Mouse (Mus musculus): ENCODE measurements around the gene Znrf3.

Znrf3 gene

DNA sequence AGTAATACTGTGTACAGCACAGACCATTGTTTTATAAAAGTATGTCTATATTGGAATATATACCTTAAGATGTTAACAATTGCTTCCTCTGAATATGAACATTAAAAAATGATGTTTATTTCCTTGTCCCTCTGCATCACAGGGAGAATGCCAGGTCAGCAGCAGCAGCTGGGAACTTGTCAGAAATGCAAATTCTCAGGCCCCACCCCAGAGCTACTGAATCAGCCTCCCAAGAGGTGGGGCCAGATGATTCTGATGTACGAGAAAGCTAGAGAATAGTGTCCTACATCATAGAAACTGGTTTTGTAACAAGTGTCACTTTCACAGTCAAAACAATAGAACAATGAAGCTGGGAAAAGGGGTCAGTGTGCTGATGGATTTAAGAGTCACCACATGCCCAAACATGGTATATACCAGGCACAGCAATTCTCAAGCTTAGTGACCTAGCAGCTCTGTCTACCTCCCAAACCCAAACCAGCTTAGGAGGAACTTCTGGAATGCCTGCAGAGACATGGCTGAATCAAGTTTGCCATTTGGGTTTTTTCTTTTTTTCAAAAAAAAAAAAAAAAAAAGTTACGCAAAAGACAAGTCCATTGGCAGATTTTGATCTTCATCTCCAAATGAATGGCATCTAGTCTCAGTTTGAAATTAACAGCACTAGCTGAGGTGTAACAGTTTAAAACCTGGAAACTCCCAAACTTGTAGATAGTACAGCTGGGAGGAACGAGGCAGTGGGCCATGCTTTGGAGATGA, 46.2 kb downstream of the Znrf3 start:
- DNase-seq (ENCODE audit: low spot score): no peak

GRCm38 (mm10) chr11:5390969-5391831, 53.4 kb downstream of the Znrf3 start:
- DNase-seq (ENCODE audit: low spot score): no peak

GRCm38 (mm10) chr11:5382652-5383051, 62.0 kb downstream of the Znrf3 start:
- no peak for DNase-seq (ENCODE audit: low spot score)

- no peak for DNase-seq (ENCODE audit: low spot score)
Measured at GRCm38 (mm10) chr11:5381226-5381625, 63.4 kb downstream of the Znrf3 start.

- no peak for DNase-seq (ENCODE audit: low spot score)
Measured at GRCm38 (mm10) chr11:5380275-5380674, 64.4 kb downstream of the Znrf3 start.

GRCm38 (mm10) chr11:5369176-5369575, 75.5 kb downstream of the Znrf3 start:
- DNase-seq (ENCODE audit: low spot score): no peak

DNA sequence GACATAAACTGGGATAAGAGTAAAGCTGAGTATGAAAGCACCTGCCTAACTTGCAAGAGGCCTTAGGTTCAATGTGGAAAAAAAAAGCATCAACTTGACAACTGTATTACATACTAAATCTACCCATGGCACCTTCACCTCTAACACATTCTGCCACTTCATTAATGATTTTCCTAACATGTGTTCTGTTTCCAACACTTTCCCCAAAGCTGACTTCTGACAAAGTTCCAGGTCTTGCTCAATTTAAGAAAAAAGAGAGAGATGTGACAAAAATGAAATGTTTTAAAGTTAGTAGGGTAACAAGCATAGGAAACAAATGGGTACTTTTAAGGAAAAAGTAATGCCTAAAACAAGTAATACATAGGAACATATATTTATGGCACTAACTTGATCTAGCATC, 76.2 kb downstream of the Znrf3 start:
- no peak for DNase-seq (ENCODE audit: low spot score)

GRCm38 (mm10) chr11:5355266-5355764, 89.3 kb downstream of the Znrf3 start:
- DNase-seq (ENCODE audit: low spot score): no peak

DNA sequence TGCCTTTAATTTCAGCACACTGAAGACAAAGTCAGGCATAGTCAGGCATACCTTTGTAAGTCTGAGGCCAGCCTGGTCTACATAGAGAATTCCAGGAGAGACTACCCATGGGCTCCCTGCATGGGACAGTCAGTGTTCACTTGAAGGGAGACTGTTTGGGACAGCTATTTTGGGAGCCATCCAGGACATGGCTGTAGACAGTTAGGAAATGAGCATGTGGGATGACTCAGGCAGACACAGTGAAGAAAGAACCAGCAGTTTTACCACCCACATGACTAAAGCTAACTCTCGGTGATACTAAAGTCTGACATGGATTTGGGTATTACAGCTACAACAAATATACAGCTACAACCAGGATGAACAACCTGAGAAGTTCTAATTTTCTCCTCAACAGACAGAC, 89.9 kb downstream of the Znrf3 start:
- DNase-seq (ENCODE audit: low spot score): no peak

- no peak for DNase-seq (ENCODE audit: low spot score)
Measured at GRCm38 (mm10) chr11:5353032-5353431, 91.6 kb downstream of the Znrf3 start.

- no peak for DNase-seq (ENCODE audit: low spot score)
Measured at GRCm38 (mm10) chr11:5349483-5349882, 95.2 kb downstream of the Znrf3 start.

GRCm38 (mm10) chr11:5346845-5347640, 97.6 kb downstream of the Znrf3 start:
- no peak for DNase-seq (ENCODE audit: low spot score)

DNA sequence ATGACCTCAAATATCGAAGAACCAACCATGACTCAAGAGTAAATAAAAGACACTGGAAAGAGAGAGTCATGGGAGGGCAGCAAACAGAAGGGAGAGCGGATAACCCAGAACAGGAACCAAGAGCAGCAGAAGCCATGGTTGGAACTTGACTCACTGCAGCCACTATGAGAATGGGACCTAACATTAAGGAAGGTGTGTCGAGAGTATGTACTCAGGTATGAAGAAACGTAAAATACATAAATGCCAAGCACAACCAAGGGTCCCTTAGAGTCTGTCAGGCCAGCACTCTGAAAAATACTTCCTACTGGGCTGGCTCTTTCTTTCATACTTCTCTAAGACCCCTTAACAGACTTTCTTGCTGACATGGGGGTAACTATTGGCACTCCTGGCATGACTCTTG, 100.9 kb downstream of the Znrf3 start:
- DNase-seq (ENCODE audit: low spot score): no peak

- DNase-seq (ENCODE audit: low spot score): no peak
Measured at GRCm38 (mm10) chr11:5339732-5340131, 104.9 kb downstream of the Znrf3 start.

DNA sequence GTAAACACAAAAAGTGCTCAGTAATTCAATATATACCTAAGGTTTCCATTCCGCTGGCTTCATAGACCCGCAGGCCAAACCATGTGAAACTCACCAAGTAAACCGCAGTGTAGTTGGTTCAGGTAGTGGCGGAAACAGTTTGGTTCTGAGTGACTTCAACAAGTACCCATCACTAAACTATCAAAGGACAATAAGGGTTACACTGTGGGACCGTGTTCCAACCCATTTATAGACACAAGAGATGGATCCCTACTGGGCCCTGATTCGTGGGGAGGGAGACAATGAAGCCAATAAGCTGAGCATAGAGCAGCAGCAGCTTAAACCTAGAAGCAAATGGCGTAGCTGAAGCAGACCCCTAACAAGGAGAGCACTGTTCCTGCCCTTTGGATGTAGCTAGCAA, 107.8 kb downstream of the Znrf3 start:
- no peak for DNase-seq (ENCODE audit: low spot score)

GRCm38 (mm10) chr11:5336269-5336668, 108.4 kb downstream of the Znrf3 start:
- no peak for DNase-seq (ENCODE audit: low spot score)

- DNase-seq (ENCODE audit: low spot score): no peak
Measured at GRCm38 (mm10) chr11:5330851-5331250, 113.8 kb downstream of the Znrf3 start.

- no peak for DNase-seq (ENCODE audit: low spot score)
Measured at GRCm38 (mm10) chr11:5327693-5328092, 117.0 kb downstream of the Znrf3 start.

DNA sequence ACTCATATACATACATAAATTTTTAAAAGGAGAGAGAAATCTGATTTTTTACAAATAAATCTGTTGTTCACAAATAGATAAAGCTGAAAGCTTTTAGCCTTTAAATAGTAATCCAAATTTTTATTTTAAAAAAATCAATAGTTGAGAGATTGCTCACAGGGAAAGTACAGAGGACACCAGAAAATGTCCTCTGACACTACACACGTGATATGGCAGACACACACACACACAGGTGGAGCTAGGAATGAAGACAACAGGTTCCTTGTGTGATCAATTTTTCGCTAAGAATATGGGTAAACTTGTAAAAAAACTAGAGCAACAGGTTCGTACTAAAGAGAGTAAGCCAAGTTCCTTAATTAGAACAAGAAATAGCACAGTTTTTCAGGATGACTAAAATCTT, 118.4 kb downstream of the Znrf3 start:
- no peak for DNase-seq (ENCODE audit: low spot score)

DNA sequence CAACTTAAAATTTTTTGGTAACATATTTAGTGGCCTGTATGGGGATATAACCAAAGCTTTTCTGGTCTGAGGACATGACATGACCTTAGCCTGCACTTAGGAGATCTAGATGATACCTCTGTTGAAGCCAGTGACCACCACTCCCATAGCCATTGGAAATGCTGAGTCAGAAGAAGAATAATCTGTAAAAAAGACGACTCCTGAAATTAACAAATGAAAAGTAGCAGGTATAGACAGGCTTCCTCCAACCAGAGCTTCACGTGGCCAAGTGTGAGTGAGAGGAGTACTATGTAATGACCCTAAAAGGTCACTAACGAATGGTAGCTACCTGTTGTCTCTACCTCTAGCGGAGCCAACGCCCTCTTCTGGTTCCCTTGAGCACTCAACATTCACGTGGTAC, 119.4 kb downstream of the Znrf3 start:
- no peak for DNase-seq (ENCODE audit: low spot score)

DNA sequence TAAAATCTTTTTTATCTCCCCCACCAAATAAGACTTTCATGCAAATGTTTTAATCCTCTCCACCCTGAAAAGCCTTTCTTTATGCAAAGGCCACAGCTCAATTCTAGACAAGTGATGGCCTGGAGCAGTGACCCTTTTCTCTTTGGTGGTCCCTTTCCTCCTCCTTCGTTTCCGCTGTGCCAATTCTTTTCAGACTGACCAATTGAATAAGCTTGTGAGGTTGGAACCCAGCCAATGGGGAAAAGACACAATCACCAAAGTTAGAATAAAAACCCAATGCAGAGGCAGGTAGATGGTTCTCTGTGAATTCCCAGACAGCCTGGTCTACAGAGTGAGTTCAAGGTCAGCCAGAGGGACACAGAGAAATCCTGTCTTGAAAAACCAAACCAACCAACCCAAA, 120.4 kb downstream of the Znrf3 start:
- no peak for DNase-seq (ENCODE audit: low spot score)

DNA sequence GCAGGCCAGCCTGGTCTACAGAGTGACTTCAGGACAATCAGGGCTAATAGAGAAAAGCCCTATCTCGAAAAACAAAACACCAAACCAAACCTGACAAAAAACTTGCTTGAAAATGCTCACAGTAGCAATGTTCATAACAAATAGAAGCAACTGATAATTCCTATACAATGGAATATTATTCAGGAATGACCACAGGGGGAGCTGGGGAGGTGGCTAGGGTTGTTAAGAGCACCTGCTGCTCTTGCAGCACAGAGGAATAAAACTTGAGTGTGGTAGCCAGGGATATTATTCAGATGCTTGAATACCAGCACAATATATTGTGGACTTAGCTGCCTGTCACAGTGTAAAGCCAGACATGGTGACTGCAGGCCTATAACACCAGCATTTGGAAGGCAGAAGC, 123.0 kb downstream of the Znrf3 start:
- no peak for DNase-seq (ENCODE audit: low spot score)

All from MN1 (cell line).